Mouse (Mus musculus) bone marrow, adult 2 months (tissue): ENCODE measurements at regions not wholly inside any gene's neighbourhood (a gene's known extent, or its start where the extent isn't known, plus 50 kb on each side); places are given as distances from the start of the nearest gene placed in this dataset.

Source experiments
- CTCF ChIP-seq: fragments of 200-500 bp; IDR thresholded peaks from 2 replicates; pipeline ENCODE4 v1.5.1; 2011; ENCODE audit warnings: low read length, control low read depth; ENCODE audit not compliant: control insufficient read depth, insufficient read depth
- POLR2A ChIP-seq: fragments of 200-500 bp; IDR thresholded peaks from 2 replicates; pipeline ENCODE4 v1.6.1; 2011; ENCODE audit warnings: low read depth, mild to moderate bottlenecking, control low read depth, low read length, borderline replicate concordance; ENCODE audit not compliant: control insufficient read depth

DNA sequence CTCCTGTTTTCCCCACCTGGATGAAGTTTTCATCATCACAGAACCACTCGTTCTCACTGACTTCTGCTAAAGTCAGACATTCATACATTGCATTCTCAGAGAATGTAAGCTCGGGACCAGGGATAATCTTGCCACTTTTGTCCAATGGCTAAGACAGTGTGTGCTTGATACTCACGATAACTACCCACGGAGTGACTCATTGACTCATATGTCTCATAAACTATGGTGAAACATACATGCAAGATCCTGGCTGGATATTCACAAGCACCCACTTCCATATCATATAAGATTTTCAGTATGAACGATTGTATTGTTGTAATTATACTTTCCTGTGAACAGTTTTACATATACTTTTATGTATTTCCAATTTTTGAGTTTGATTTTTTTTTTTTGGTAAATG lies 560.5 kb upstream of the Btbd3 start:
- no peak for TF ChIP-seq CTCF
- TF ChIP-seq POLR2A = no peak
